Mouse (Mus musculus): ENCODE results near the gene Fxr1.

GRCm38 (mm10) chr3:34076058-34076759 is 56.5 kb downstream of the Fxr1 start:
- TF ChIP-seq TAL1 (IDR thresholded peaks at IDR 0.05; ENCODE audit: low read length): no peak
- no peak for TF ChIP-seq GATA1 (IDR thresholded peaks at IDR 0.05; ENCODE audit: low read length)

Data from erythroblast, embryonic 14.5 days (primary cell).